Mouse (Mus musculus): Measurements from ENCODE around the gene Rad51b. TPM values are rescaled to one million over a fixed set of nuclear protein-coding genes. Genes with fewer than 3 reads are reported as not detected.

The Rad51b gene
- total and polyA plus RNA-seq, 3 experiments, result 6.5 to 8.6 (median 8.5) TPM

DNA sequence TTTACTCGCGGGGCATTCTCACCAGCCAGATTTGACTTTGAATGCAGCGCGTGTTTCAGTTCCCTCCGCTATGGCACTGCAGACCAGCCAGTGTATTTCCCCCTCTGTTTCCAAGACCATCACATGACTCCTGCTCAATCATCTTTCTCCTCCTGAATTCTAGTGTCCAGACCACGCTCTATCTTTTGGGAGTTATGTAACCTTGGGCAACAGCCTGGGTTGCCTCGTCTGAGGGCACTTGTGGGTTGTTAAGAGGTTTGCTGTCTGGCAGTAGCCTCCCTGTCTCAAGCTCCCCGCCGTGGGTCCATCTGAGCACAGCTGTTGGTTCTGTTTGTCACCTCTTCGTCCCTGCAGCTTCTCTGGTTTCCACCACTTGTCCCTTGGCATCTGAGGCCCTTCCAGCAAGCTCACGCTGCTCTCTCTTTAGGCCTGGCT lies 309.1 kb downstream of the Rad51b start:
- no peak overlapping the region for H3K9ac ChIP-seq (ENCODE audit: insufficient read depth, low read depth)
- H3K36me3 ChIP-seq (replicated peaks in 1 of 2; ENCODE audit: control insufficient read depth in 1 of 2, insufficient read depth in 1 of 2, low read length in 1 of 2), result peaks cover 0 to 12% of the 10 kb centered on the region in 2 experiments
- H3K79me2 ChIP-seq (replicated peaks; ENCODE audit: control insufficient read depth, extremely low read depth, insufficient read depth, poor library complexity, severe bottlenecking), result no peaks in the 10 kb centered on the region
- dilution Hi-C loops (cut with MboI; ENCODE audit: extremely low pct_ligation_motif_present, extremely low pct_unique_long_range_greater_than_20kb, low sequenced_read_pairs), result no loop called here
- peak; percentile 76 for TF ChIP-seq BHLHE40 (IDR thresholded peaks at IDR 0.05; ENCODE audit: low read depth, low read length)
- TF ChIP-seq MAX (IDR thresholded peaks at IDR 0.05; ENCODE audit: low read length), result peak; percentile 80; the same call in 1 of the 2 replicates
- 0 out of 2 replicates have a peak, but pooled peaks have one; percentile 3 for TF ChIP-seq MXI1 (IDR thresholded peaks at IDR 0.05; ENCODE audit: low read depth, low read length)
- peak; percentile 17; the same call in 1 of the 2 replicates for TF ChIP-seq ETS1 (conservative IDR thresholded peaks at IDR 0.05; ENCODE audit: low read depth, low read length)
- 0 out of 2 replicates have a peak, but pooled peaks have one; percentile 26 for TF ChIP-seq TBP (conservative IDR thresholded peaks at IDR 0.05; ENCODE audit: low read depth, low read length)
- no peak for TF ChIP-seq CHD1 (IDR thresholded peaks at IDR 0.05; ENCODE audit: low read depth, low read length)
- TF ChIP-seq ELF1 (IDR thresholded peaks at IDR 0.05; ENCODE audit: low read depth, low read length), result no peak
- peak; percentile 39 for TF ChIP-seq TCF12 (IDR thresholded peaks at IDR 0.05; ENCODE audit: low read depth, low read length)
- TF ChIP-seq USF1 (IDR thresholded peaks at IDR 0.05; ENCODE audit: low read depth, low read length), result peak; percentile 68
- TF ChIP-seq MEF2A (IDR thresholded peaks at IDR 0.05; ENCODE audit: borderline replicate concordance, low read depth, low read length), result 0 out of 2 replicates have a peak, but pooled peaks have one; percentile 34
- no peak for TF ChIP-seq GABPA (IDR thresholded peaks at IDR 0.05; ENCODE audit: insufficient replicate concordance, low read depth, low read length)
- peak; percentile 85 for TF ChIP-seq EP300 (IDR thresholded peaks at IDR 0.05; ENCODE audit: low read length)
- peak; percentile 65 for TF ChIP-seq USF2 (conservative IDR thresholded peaks at IDR 0.05; ENCODE audit: low read depth, low read length)
- peak; percentile 89; the same call in 1 of the 2 replicates for TF ChIP-seq IRF4 (IDR thresholded peaks at IDR 0.05; ENCODE audit: low read depth, low read length)
- TF ChIP-seq MYC (IDR thresholded peaks at IDR 0.05; ENCODE audit: low read depth, low read length), result 0 out of 2 replicates have a peak, but pooled peaks have one; percentile 17
- in situ Hi-C loops (cut with MboI; ENCODE audit: low pct_ligation_motif_present, low pct_unique_long_range_greater_than_20kb, low sequenced_read_pairs), result loop anchor here (10.0 kb wide), 2 partner anchors 509 to 539 kb away; partner anchors contain the start of gene Zfp36l1
- peaks cover 14 to 35% of the 10 kb centered on the region in 2 experiments for H3K4me1 ChIP-seq (ENCODE audit: control insufficient read depth in 1 of 2, insufficient read depth in 2 of 2)
- peak overlapping the region; percentile 84 for H3K27ac ChIP-seq (ENCODE audit: insufficient read depth, low read depth)
- DNase-seq (ENCODE audit: extremely low read depth), result no peak
- no peak overlapping the region for H3K4me2 ChIP-seq (ENCODE audit: insufficient read depth, low read depth, poor library complexity, severe bottlenecking)
- H3K4me3 ChIP-seq (replicated peaks in 1 of 3; ENCODE audit: low read depth in 2 of 3, low read length in 2 of 3, poor library complexity in 1 of 3), result peak overlapping the region in 1 of 3 experiments; percentile 14
- no peaks in the 10 kb centered on the region for H3K9me3 ChIP-seq (replicated peaks; ENCODE audit: low read length)
- H3K27me3 ChIP-seq (replicated peaks), result no peaks in the 10 kb centered on the region

DNA sequence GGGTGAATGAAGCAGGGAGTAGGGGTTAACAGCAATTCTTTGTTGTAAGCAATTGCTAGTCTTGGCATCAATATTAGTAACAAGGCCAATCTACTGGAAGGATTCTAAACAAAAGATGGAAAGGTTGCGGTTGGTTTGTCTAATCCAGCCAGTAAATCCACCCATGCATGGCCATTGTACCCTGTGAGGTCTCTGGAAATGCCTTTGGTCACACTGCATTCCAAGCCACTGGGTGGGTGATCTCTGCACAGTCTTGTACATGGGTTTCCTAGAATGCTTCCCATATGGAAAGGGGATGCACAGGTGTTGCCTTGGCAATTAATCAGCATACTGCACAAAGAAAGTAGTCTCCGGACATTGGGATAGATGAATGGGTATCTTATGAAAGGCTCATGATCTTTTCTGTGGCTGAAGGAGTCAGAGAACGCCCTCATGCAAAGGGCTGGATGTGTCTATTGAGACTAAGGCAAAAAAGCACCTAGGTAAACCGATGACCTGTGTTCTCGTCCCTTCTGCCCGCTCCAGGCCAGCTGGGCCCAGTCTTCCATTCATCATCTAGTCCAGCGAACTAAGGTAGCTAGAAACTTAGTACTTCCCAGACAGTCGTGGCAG lies 312.4 kb downstream of the Rad51b start:
- H3K9ac ChIP-seq (ENCODE audit: insufficient read depth, low read depth), result no peak overlapping the region
- H3K36me3 ChIP-seq (replicated peaks in 1 of 2; ENCODE audit: control insufficient read depth in 1 of 2, insufficient read depth in 1 of 2, low read length in 1 of 2), result peaks cover 0 to 11% of the 10 kb centered on the region in 2 experiments
- H3K27me3 ChIP-seq (replicated peaks), result no peaks in the 10 kb centered on the region
- peaks cover 27 to 51% of the 10 kb centered on the region in 2 experiments for H3K4me1 ChIP-seq (ENCODE audit: control insufficient read depth in 1 of 2, insufficient read depth in 2 of 2)
- no peak overlapping the region for H3K4me3 ChIP-seq (replicated peaks in 1 of 3; ENCODE audit: low read depth in 2 of 3, low read length in 2 of 3, poor library complexity in 1 of 3)
- dilution Hi-C loops (cut with MboI; ENCODE audit: extremely low pct_ligation_motif_present, extremely low pct_unique_long_range_greater_than_20kb, low sequenced_read_pairs), result no loop called here
- H3K4me2 ChIP-seq (ENCODE audit: insufficient read depth, low read depth, poor library complexity, severe bottlenecking), result no peak overlapping the region
- H3K9me3 ChIP-seq (replicated peaks; ENCODE audit: low read length), result no peaks in the 10 kb centered on the region
- no peak for DNase-seq (ENCODE audit: extremely low read depth)
- no peak overlapping the region for H3K27ac ChIP-seq (ENCODE audit: insufficient read depth, low read depth)
- in situ Hi-C loops (cut with MboI; ENCODE audit: low pct_ligation_motif_present, low pct_unique_long_range_greater_than_20kb, low sequenced_read_pairs), result loop anchor here (5.0 to 10.0 kb wide), 3 partner anchors 252 to 535 kb away; partner anchors contain the start of gene Zfp36l1
- TF ChIP-seq MXI1 (IDR thresholded peaks at IDR 0.05; ENCODE audit: low read depth, low read length), result no peak
- no peak for TF ChIP-seq RCOR1 (conservative IDR thresholded peaks at IDR 0.05; ENCODE audit: low read depth, low read length)
- TF ChIP-seq POLR2AphosphoS2 (IDR thresholded peaks at IDR 0.05; ENCODE audit: low read depth, low read length), result no peak
- TF ChIP-seq IRF4 (IDR thresholded peaks at IDR 0.05; ENCODE audit: low read depth, low read length), result no peak
- H3K79me2 ChIP-seq (replicated peaks; ENCODE audit: control insufficient read depth, extremely low read depth, insufficient read depth, poor library complexity, severe bottlenecking), result no peaks in the 10 kb centered on the region
